Mouse (Mus musculus) lung, embryonic 16.5 days (tissue): Measurements from ENCODE around the gene Trpm2. TPM values are rescaled to one million over a fixed set of nuclear protein-coding genes. Genes with fewer than 3 reads are reported as not detected.

ENCODE experiments used
- ATAC-seq: fragments of 200-750 bp; cut with Nextera tagmentation; 2 replicates; pipeline ENCODE4 v1.8.0; 2017; ENCODE audit warnings: low read depth, mild to moderate bottlenecking, moderate library complexity
- H3K27ac ChIP-seq: fragments of 300-500 bp; sonication (generic); 2 replicates; pipeline ENCODE4 v1.5.1; 2014; ENCODE audit warnings: mild to moderate bottlenecking, control low read depth, low read length
- H3K27me3 ChIP-seq: fragments of 300-500 bp; sonication (generic); 2 replicates; pipeline ENCODE4 v1.6.1; 2014; ENCODE audit warnings: low read depth, low read length, mixed read lengths; ENCODE audit not compliant: control insufficient read depth, insufficient read depth
- H3K36me3 ChIP-seq: fragments of 300-500 bp; sonication (generic); 2 replicates; pipeline ENCODE4 v1.6.1; 2014; ENCODE audit warnings: low read length; ENCODE audit not compliant: control insufficient read depth, insufficient read depth
- H3K4me1 ChIP-seq: fragments of 300-500 bp; sonication (generic); replicated peaks from 2 replicates; pipeline ENCODE4 v1.6.1; 2014; ENCODE audit warnings: low read length, mixed read lengths; ENCODE audit not compliant: control insufficient read depth, insufficient read depth
- H3K4me2 ChIP-seq: fragments of 300-500 bp; sonication (generic); 2 replicates; pipeline ENCODE4 v1.6.1; 2014; ENCODE audit warnings: low read depth, low read length, control low read depth
- H3K4me3 ChIP-seq: fragments of 300-500 bp; sonication (generic); 2 replicates; pipeline ENCODE4 v1.5.1; 2014; ENCODE audit warnings: mild to moderate bottlenecking, low read length, control low read depth
- H3K9ac ChIP-seq: fragments of 300-500 bp; sonication (generic); 2 replicates; pipeline ENCODE4 v1.6.1; 2014; ENCODE audit warnings: low read length, control low read depth
- H3K9me3 ChIP-seq: fragments of 300-500 bp; sonication (generic); 2 replicates; pipeline ENCODE4 v1.6.1; 2016; ENCODE audit warnings: low read length; ENCODE audit not compliant: control insufficient read depth
- WGBS: fragments of 180-500 bp; shearing (Covaris S2); extraction: QIAGEN DNeasy Blood & Tissue Kit; methylation state at CpG from one replicate; pipeline ENCODE4 v1.1.7; 2014; 5-methylcytosine and 5-hydroxymethylcytosine counted together
- polyA plus RNA-seq: library from polyadenylated mRNA; unstranded; fragments of >200 nt; fragmentation: Nextera tagmentation; extraction: Ambion mirVana; gene quantifications from 2 replicates; pipeline ENCODE4 v1.2.1, GENCODE M21; 2015

Gene Trpm2
- polyA plus RNA-seq, 1 experiment from 2014 or later = 1.4 TPM

DNA sequence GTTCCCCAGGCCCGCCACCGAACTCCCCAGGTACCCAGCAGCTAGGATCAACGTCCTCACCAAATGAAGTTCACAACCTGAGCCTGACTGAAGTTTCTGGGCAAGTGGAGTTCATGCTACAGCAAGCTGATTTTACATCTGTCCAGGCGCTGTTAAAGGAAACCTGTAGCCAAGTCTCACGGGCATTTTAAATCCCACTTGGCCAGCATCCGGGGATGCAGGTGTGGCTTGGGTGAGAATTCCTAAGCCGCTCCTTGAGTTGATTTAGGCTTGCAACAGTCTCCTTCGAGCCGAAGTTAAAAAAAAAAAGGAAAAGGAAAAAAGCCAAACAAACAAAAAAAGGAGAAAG is 39.6 kb upstream of the Trpm2 start, which contains the start of gene Pfkl:
Gene Pfkl (minus strand): TSS at position 139 of the 349 bp plus-strand sequence.
- under 1% methylated on average over 9 of the region's 9 CpGs for WGBS
- Histone ChIP-seq H3K27me3 (no peaks in the 10 kb centered on the region), H3K9ac (peak within 1 kb of the TSS; percentile 90), H3K27ac (peak within 1 kb of the TSS; percentile 99), H3K4me1 (peaks cover 27% of the 10 kb centered on the region), H3K4me3 (peak within 1 kb of the TSS; percentile 84), H3K9me3 (no peaks in the 10 kb centered on the region), H3K36me3 (no peaks in the 10 kb centered on the region), H3K4me2 (peak within 1 kb of the TSS; percentile 92)
- peak; percentile 15; the same call in 1 of the 2 replicates for ATAC-seq

DNA sequence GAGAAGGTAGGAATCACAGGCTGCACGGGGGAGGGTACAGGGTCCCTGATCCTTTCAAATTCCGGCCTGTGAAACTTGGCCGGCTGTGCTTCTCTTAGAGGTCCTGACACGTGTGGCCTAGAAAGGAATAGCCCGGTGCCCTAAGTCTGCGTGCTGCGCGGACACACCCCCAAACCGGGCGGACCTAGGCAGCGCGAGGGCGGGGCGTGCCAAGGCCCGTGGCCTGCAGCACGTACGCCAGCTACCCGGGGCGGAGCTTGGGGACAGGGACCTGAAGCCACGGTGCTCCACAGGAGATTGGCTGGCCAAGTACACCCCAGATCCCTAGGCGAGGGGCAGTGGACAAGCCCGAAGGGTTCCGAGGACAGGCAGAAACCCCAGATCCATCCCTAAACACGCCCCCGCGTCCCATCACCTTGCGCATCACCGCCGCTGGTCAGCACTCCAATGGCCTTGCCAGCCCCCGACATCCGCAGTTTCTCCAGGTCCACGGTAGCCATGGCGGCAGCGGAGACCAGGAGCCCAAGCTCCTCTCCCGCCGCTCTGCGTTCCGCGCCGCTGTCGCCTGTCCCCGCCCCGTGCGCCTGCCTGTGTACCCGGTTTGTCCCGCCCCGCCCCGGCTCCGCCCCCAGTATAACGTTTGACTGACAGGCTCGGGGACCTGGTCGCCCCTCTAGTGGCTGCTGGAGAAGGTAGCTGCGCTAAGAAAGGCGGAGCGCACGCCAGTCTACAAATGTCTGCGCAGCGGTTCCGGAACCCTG is 39.0 kb upstream of the Trpm2 start:
- Histone ChIP-seq H3K4me3 (peak overlapping the region; percentile 84), H3K36me3 (no peaks in the 10 kb centered on the region), H3K9ac (peak overlapping the region; percentile 90), H3K27me3 (no peaks in the 10 kb centered on the region), H3K4me1 (peaks cover 27% of the 10 kb centered on the region), H3K4me2 (peak overlapping the region; percentile 92), H3K9me3 (no peaks in the 10 kb centered on the region), H3K27ac (peak overlapping the region; percentile 99)
- peak; percentile 98 for ATAC-seq
- under 1% methylated on average over 57 of the region's 59 CpGs for WGBS

DNA sequence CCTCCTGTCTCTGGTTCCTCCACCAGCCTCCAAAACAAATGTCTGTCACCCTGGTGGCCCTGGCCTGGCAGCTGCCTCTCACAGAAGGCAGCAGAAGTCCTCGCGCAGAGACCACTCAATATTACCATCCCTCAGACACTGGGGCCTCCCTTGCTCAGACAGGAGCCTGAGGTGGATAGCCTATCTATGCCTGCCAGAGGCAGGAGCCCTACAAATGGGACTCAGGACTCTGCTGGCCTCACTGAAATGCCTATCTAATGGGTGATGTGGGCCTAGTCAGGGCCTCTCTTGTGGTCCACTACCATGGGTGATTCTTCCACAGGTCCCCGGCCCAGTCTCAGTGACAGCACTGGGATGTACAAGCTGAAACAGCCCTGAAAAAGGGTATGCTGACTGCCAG is 37.8 kb upstream of the Trpm2 start:
- Histone ChIP-seq H3K27ac (no peak overlapping the region; the same call in 1 of the 2 replicates), H3K4me1 (peaks cover 27% of the 10 kb centered on the region), H3K9ac (peak overlapping the region; percentile 90), H3K36me3 (no peaks in the 10 kb centered on the region), H3K4me2 (peak overlapping the region; percentile 92), H3K4me3 (peak overlapping the region; percentile 84), H3K9me3 (no peaks in the 10 kb centered on the region), H3K27me3 (no peaks in the 10 kb centered on the region)
- WGBS = 73% methylated on average over 3 of the region's 3 CpGs
- ATAC-seq = no peak

DNA sequence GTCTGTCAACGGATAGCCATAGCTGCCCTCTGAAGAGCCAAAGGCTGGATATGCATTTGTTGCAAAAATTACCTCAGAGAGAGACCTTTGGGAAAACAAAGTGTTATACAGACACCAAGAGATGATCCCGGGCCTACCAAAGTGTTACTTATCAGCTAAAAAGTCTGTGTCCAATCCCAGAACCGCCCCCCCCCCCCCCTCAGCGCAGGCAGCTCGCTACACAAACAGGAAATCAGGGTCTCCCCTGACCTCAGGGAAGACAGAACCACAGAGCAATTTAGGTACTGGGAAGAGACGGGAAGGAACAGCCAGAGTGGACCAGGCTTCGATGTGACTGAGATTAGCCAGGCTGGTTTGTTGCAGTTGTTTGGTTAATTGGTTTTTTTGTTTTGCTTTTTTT is 36.8 kb upstream of the Trpm2 start:
- Histone ChIP-seq H3K36me3 (no peaks in the 10 kb centered on the region), H3K4me2 (peak overlapping the region; percentile 2; the same call in 1 of the 2 replicates), H3K9me3 (no peaks in the 10 kb centered on the region), H3K4me1 (peaks cover 27% of the 10 kb centered on the region), H3K9ac (peak overlapping the region; percentile 1; the same call in 1 of the 2 replicates), H3K27ac (peak overlapping the region; percentile 15; the same call in 1 of the 2 replicates), H3K27me3 (no peaks in the 10 kb centered on the region), H3K4me3 (no peak overlapping the region)
- no peak for ATAC-seq
- 31% methylated on average over 6 of the region's 7 CpGs for WGBS

DNA sequence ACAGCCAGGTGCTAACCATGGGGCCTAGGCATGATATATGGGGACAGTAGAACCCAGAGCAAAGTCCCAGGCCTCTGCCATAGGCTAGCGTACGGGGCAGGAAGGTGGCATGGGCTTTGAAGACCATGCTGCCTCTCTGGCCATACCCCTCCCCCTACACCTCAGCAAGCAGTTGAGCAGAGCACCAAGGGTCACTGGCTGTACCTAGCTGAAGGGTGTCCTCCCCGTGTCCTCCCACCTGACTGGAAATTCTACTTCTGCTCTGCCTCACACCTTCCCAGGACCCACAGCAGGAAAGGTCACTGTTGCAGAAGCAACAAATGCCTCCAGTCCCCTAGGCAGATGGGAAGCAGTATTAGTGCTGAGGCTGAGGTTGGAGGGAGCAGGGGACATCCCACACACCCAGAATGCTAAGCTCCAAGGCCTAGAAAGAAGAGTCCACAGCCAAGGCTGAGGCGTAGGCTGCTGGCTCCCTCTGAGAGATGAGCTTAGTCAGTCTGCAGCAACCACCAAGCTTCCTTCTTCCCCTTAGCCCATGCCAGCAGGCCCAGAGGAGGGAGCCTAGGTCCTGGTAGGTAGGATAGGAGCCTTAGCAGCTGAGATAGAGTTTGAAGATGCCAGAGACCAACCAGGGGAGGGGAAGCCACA is 35.6 kb upstream of the Trpm2 start:
- no peak overlapping the region for H3K9ac ChIP-seq
- WGBS = 81% methylated on average over 4 of the region's 4 CpGs
- H3K4me1 ChIP-seq = peaks cover 27% of the 10 kb centered on the region

DNA sequence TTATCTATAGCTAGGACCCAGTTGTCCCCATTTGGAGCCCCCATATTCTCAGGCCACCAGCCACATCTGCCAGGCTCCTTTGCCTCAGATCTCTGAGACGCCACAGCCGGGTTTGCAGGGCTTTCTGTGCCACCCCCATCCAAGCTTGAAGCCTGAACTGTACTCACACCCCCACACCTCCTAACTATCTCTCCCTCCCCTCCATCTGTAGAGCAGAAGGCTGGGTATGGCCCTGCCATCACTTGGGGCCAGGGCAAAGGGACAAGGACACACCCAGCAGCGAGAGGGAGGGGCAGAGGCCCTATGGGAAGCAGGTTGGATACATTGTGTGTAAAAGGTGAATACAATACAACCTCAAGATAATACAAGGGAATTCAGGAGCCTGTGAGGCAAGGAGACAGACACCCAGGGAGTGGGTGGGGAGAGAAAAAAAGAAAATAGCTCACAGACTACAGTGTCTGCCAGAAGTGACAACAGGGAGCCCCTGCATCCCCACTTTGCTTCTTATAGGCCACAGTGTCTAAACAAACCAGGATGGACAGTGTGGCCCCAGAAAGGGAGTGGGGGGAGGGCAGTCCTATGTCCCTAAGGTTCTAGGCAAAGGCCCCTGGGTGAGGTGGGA is 34.2 kb upstream of the Trpm2 start:
- WGBS = 92% methylated on average over 3 of the region's 3 CpGs
- H3K4me2 ChIP-seq = no peak overlapping the region
- no peaks in the 10 kb centered on the region for H3K27me3 ChIP-seq
- H3K9ac ChIP-seq = no peak overlapping the region
- ATAC-seq = no peak
- no peaks in the 10 kb centered on the region for H3K9me3 ChIP-seq
- H3K36me3 ChIP-seq = peaks cover 13% of the 10 kb centered on the region
- H3K4me3 ChIP-seq = no peak overlapping the region
- H3K4me1 ChIP-seq = peaks cover 23% of the 10 kb centered on the region
- no peak overlapping the region for H3K27ac ChIP-seq

More for the DNA sequence above, 35.6 kb upstream of the Trpm2 start:
- Histone ChIP-seq H3K9me3 (no peaks in the 10 kb centered on the region), H3K4me2 (no peak overlapping the region), H3K4me3 (no peak overlapping the region), H3K36me3 (peaks cover 5% of the 10 kb centered on the region; the same call in 1 of the 2 replicates), H3K27ac (no peak overlapping the region), H3K27me3 (no peaks in the 10 kb centered on the region)
- no peak for ATAC-seq

DNA sequence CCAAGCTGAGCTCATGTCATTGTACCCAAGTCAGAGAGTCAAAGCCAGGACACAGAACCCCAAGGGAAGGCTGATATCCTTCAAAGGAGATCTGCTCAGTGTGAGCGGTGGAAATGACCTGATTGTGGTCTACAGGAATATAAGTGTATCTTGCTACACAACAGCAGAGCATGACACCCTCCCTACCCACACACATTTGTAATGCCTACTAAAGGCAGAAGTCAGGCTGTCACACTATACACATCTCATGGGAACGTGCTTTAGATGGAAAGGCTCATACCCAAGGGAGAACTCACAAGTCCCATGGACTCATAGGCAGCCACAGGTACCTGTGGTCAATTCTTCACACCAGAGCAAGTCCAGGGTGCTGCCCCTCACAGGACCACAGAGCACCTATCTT is 32.0 kb upstream of the Trpm2 start:
- no peak overlapping the region for H3K27ac ChIP-seq
- H3K9me3 ChIP-seq = no peaks in the 10 kb centered on the region
- H3K9ac ChIP-seq = no peak overlapping the region
- no peak overlapping the region for H3K4me3 ChIP-seq
- no peak for ATAC-seq
- H3K27me3 ChIP-seq = no peaks in the 10 kb centered on the region
- WGBS = 88% methylated on average over 2 of the region's 2 CpGs
- no peak overlapping the region for H3K4me2 ChIP-seq
- H3K36me3 ChIP-seq = peaks cover 17% of the 10 kb centered on the region
- peaks cover 8% of the 10 kb centered on the region for H3K4me1 ChIP-seq

DNA sequence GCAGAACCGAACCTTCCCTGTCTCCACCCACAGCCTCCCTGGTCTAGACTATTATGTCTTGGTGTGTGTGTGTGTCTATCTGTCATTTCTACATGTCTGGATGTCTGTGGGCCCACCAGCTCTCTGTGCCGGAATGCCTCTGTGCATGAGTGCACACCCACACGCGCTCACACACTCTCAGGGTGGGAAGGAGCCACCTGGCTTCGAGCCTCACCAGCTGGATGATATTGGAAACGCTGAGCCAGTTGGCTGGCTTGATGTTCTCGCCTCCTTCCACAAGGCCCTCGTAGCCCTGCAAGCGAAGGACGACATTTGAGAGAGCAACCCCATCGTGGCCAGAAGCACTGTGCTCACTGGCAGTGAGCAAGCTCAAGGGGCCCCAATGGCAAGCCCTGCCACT is 31.4 kb upstream of the Trpm2 start:
- no peaks in the 10 kb centered on the region for H3K9me3 ChIP-seq
- peaks cover 3% of the 10 kb centered on the region; the same call in 1 of the 2 replicates for H3K4me1 ChIP-seq
- ATAC-seq = peak; percentile 11; the same call in 1 of the 2 replicates
- no peaks in the 10 kb centered on the region for H3K27me3 ChIP-seq
- 71% methylated on average over 11 of the region's 11 CpGs for WGBS
- H3K4me3 ChIP-seq = no peak overlapping the region
- H3K36me3 ChIP-seq = peaks cover 19% of the 10 kb centered on the region
- no peak overlapping the region for H3K27ac ChIP-seq
- no peak overlapping the region for H3K4me2 ChIP-seq
- H3K9ac ChIP-seq = no peak overlapping the region

DNA sequence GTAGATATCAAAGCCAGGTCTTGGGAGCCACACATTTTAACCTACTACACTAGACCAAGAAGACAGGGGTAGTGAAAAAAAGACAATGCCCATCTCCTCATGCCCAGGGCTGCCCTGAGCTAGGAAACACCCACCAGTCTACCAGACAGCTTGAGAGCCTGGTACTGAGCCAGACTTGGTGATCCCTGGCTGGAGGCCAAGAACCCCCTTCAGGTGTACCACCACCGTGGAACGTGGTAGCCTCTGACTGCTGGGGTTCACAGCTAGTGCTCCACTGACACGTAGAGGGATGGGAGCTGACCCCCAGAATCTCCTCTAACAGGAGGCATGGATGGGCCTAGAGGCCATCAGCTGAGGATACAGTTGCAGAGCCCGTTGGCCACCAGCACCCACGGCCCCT is 29.8 kb upstream of the Trpm2 start:
- no peak overlapping the region for H3K4me3 ChIP-seq
- 94% methylated on average over 5 of the region's 5 CpGs for WGBS
- no peak for ATAC-seq
- no peaks in the 10 kb centered on the region for H3K27me3 ChIP-seq
- H3K36me3 ChIP-seq = peaks cover 30% of the 10 kb centered on the region
- H3K9ac ChIP-seq = no peak overlapping the region
- H3K4me2 ChIP-seq = no peak overlapping the region
- no peaks in the 10 kb centered on the region for H3K4me1 ChIP-seq
- no peaks in the 10 kb centered on the region for H3K9me3 ChIP-seq
- H3K27ac ChIP-seq = no peak overlapping the region
